Mouse (Mus musculus) spleen, adult 2 months (tissue): ENCODE data around the gene Wdpcp. TPM values are rescaled to one million over a fixed set of nuclear protein-coding genes. Genes with fewer than 3 reads are reported as not detected.

ENCODE experiments used
- DNase-seq, 2 experiments: peaks; one replicate each; pipeline versions ENCODE4 v3.0.0 to v3.0.0-alpha.2; 2012 to 2021; ENCODE audit warnings: low spot score in 2 of 2, low read depth in 1 of 2
- H3K27ac ChIP-seq: fragments of 200-500 bp; 2 replicates; pipeline ENCODE4 v1.5.1; 2012; ENCODE audit warnings: low read length, inconsistent platforms; ENCODE audit not compliant: insufficient read depth
- H3K27me3 ChIP-seq: fragments of 200-500 bp; 2 replicates; pipeline ENCODE4 v1.6.1; 2012; ENCODE audit warnings: mild to moderate bottlenecking, moderate library complexity, low read length, inconsistent platforms; ENCODE audit not compliant: control insufficient read depth, insufficient read depth
- H3K36me3 ChIP-seq: fragments of 200-500 bp; 2 replicates; pipeline ENCODE4 v1.6.1; 2012; ENCODE audit warnings: mild to moderate bottlenecking, low read length, inconsistent platforms; ENCODE audit not compliant: control insufficient read depth, insufficient read depth
- H3K4me1 ChIP-seq: fragments of 200-500 bp; 2 replicates; pipeline ENCODE4 v1.6.1; 2011; ENCODE audit warnings: inconsistent platforms; ENCODE audit not compliant: control insufficient read depth, insufficient read depth, insufficient read length
- H3K4me3 ChIP-seq: fragments of 200-500 bp; 2 replicates; pipeline ENCODE4 v1.5.1; 2011; ENCODE audit warnings: mild to moderate bottlenecking, inconsistent platforms; ENCODE audit not compliant: insufficient read depth, insufficient read length; ENCODE audit errors: extremely low read depth
- CTCF ChIP-seq: fragments of 200-500 bp; IDR thresholded peaks from 2 replicates; pipeline ENCODE4 v1.5.1; 2011; ENCODE audit warnings: mild to moderate bottlenecking, inconsistent platforms; ENCODE audit not compliant: insufficient read depth, insufficient read length, insufficient replicate concordance; ENCODE audit errors: extremely low read depth
- POLR2A ChIP-seq: fragments of 200-500 bp; IDR thresholded peaks from 2 replicates; pipeline ENCODE4 v1.6.1; 2011; ENCODE audit warnings: low read depth, low read length, inconsistent platforms
- WGBS: fragments of 180-500 bp; shearing (Covaris S2); methylation state at CpG from one replicate; pipeline ENCODE4 v1.1.7; 2018; 5-methylcytosine and 5-hydroxymethylcytosine counted together
- polyA plus RNA-seq: library from polyadenylated mRNA; depleted of rRNA; stranded (reverse); fragments of >200 nt; gene quantifications from 2 replicates; pipeline ENCODE4 v1.2.3, GENCODE M21; 2012

The Wdpcp gene
- polyA plus RNA-seq, 1 experiment = 1.4 TPM

- TF ChIP-seq POLR2A = no peak
- no peak for TF ChIP-seq CTCF
- no peak overlapping the region for H3K4me3 ChIP-seq
- no peaks in the 10 kb centered on the region; the same call in 1 of the 2 replicates for H3K4me1 ChIP-seq
- no peak overlapping the region for H3K27ac ChIP-seq
- WGBS = 91% methylated on average over 11 of the region's 11 CpGs
- H3K27me3 ChIP-seq = no peaks in the 10 kb centered on the region
- H3K36me3 ChIP-seq = peaks cover 33% of the 10 kb centered on the region
- DNase-seq = no peak
These were observed 12.3 kb upstream of the Wdpcp start for GRCm38 (mm10) chr11:21559727-21560126.

GRCm38 (mm10) chr11:21561347-21561746 lies 10.7 kb upstream of the Wdpcp start:
- 89% methylated on average over 5 of the region's 5 CpGs for WGBS
- H3K4me1 ChIP-seq = no peaks in the 10 kb centered on the region; the same call in 1 of the 2 replicates
- H3K27me3 ChIP-seq = no peaks in the 10 kb centered on the region
- no peak overlapping the region for H3K27ac ChIP-seq
- TF ChIP-seq POLR2A (no peak), CTCF (no peak)
- peaks cover 36% of the 10 kb centered on the region for H3K36me3 ChIP-seq
- H3K4me3 ChIP-seq = no peak overlapping the region
- DNase-seq = no peak

- peaks cover 28% of the 10 kb centered on the region for H3K36me3 ChIP-seq
These were observed 8.3 kb upstream of the Wdpcp start for GRCm38 (mm10) chr11:21563617-21564325.

DNA sequence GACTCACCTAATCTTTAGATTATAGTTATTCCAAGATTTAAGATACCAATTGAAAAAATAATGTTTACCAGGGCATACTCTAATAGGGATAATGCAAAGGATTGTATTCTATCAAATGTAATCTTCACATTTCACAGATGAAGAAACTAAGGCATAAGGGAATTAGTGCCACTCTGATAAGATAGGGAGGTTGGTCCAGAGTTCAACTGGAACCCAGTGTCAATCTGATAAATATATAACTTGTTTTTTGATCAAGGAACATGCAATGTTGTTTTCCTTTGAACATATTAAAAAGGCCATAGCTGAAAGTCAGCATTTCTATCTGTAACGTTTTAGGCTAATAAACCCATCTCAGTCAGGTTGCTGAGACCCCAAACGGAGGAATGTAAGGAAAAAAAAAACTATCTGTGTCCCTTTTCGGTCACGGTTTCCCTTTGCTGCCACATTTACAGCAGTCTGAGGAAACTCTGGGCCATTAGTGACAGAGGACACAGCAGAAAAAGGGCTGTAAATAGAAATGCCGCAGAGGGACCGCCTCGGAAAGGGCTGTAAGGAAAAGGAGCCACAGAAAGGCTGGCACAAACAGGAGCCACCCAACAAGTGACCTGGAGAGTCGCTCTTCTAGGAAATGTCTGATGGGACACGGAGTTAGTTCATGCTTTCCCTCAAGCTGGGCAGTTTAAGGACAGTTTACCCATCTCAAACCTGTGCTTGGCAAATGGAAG lies 7.2 kb upstream of the Wdpcp start:
- peaks cover 17% of the 10 kb centered on the region for H3K36me3 ChIP-seq
- peaks cover 7% of the 10 kb centered on the region for H3K4me1 ChIP-seq
- 92% methylated on average over 9 of the region's 9 CpGs for WGBS
- no peaks in the 10 kb centered on the region for H3K27me3 ChIP-seq
- H3K4me3 ChIP-seq = no peak overlapping the region
- DNase-seq = no peak
- no peak overlapping the region for H3K27ac ChIP-seq
- TF ChIP-seq POLR2A (no peak), CTCF (no peak)

More at GRCm38 (mm10) chr11:21563617-21564325, 8.3 kb upstream of the Wdpcp start:
- Histone ChIP-seq H3K27me3 (no peaks in the 10 kb centered on the region), H3K4me3 (no peak overlapping the region), H3K4me1 (peaks cover 7% of the 10 kb centered on the region), H3K27ac (0 out of 2 replicates have a peak overlapping the region, but pooled peaks have one; percentile 8)
- 59% methylated on average over 4 of the region's 4 CpGs for WGBS
- DNase-seq = no peak
- TF ChIP-seq POLR2A (no peak), CTCF (no peak)

GRCm38 (mm10) chr11:21566934-21567333 lies 5.1 kb upstream of the Wdpcp start:
- 82% methylated on average over 6 of the region's 6 CpGs for WGBS
- no peak overlapping the region for H3K27ac ChIP-seq
- no peak for TF ChIP-seq POLR2A
- no peak for TF ChIP-seq CTCF
- peaks cover 11% of the 10 kb centered on the region for H3K4me1 ChIP-seq
- DNase-seq = no peak
- H3K27me3 ChIP-seq = no peaks in the 10 kb centered on the region
- H3K36me3 ChIP-seq = peaks cover 11% of the 10 kb centered on the region
- H3K4me3 ChIP-seq = no peak overlapping the region

GRCm38 (mm10) chr11:21567733-21568132 lies 4.3 kb upstream of the Wdpcp start:
- no peak overlapping the region for H3K4me3 ChIP-seq
- no peak for TF ChIP-seq CTCF
- TF ChIP-seq POLR2A = no peak
- no peaks in the 10 kb centered on the region for H3K27me3 ChIP-seq
- peaks cover 11% of the 10 kb centered on the region for H3K4me1 ChIP-seq
- H3K36me3 ChIP-seq = peaks cover 8% of the 10 kb centered on the region
- no peak overlapping the region for H3K27ac ChIP-seq
- 34% methylated on average over 1 of the region's 1 CpGs for WGBS
- no peak for DNase-seq
